Mouse (Mus musculus) limb, embryonic 13.5 days (tissue): ENCODE measurements at regions not wholly inside any gene's neighbourhood (a gene's known extent, or its start where the extent isn't known, plus 50 kb on each side); places are given as distances from the start of the nearest gene placed in this dataset.
"Not testable (repeated sequence)": the region's sequence is repeated elsewhere in the genome, so short reads cannot be mapped to it uniquely, and the experiment has no call there.

ENCODE experiments used
- ATAC-seq: fragments of 200-750 bp; cut with Nextera tagmentation; 2 replicates; pipeline ENCODE4 v1.8.0; 2017; ENCODE audit warnings: low read depth, moderate number of reproducible peaks, moderate TSS enrichment; ENCODE audit not compliant: low FRiP score
- H3K27ac ChIP-seq: fragments of 300-500 bp; sonication (generic); 2 replicates; pipeline ENCODE4 v1.5.1; 2015; ENCODE audit warnings: inconsistent platforms, mild to moderate bottlenecking, moderate library complexity
- H3K27me3 ChIP-seq: fragments of 300-500 bp; sonication (generic); 2 replicates; pipeline ENCODE4 v1.6.1; 2015; ENCODE audit warnings: mild to moderate bottlenecking, inconsistent platforms
- H3K36me3 ChIP-seq: fragments of 300-500 bp; sonication (generic); 2 replicates; pipeline ENCODE4 v1.6.1; 2015; ENCODE audit warnings: inconsistent platforms, mild to moderate bottlenecking, moderate library complexity
- H3K4me1 ChIP-seq: fragments of 300-500 bp; sonication (generic); 2 replicates; pipeline ENCODE4 v1.6.1; 2015; ENCODE audit warnings: inconsistent platforms
- H3K4me2 ChIP-seq: fragments of 300-500 bp; sonication (generic); replicated peaks from 2 replicates; pipeline ENCODE4 v1.6.1; 2015; ENCODE audit warnings: inconsistent platforms, mild to moderate bottlenecking, moderate library complexity
- H3K4me3 ChIP-seq: fragments of 300-500 bp; sonication (generic); 2 replicates; pipeline ENCODE4 v1.5.1; 2015; ENCODE audit warnings: moderate library complexity, mild to moderate bottlenecking, inconsistent platforms
- H3K9ac ChIP-seq: fragments of 300-500 bp; sonication (generic); 2 replicates; pipeline ENCODE4 v1.6.1; 2015; ENCODE audit warnings: mild to moderate bottlenecking, inconsistent platforms
- H3K9me3 ChIP-seq: fragments of 300-500 bp; sonication (generic); 2 replicates; pipeline ENCODE4 v1.6.1; 2016; ENCODE audit warnings: inconsistent platforms
- WGBS: fragments of 180-500 bp; shearing (Covaris S2); methylation state at CpG from one replicate; pipeline ENCODE4 v1.1.7; 2015; 5-methylcytosine and 5-hydroxymethylcytosine counted together

- no peak for ATAC-seq
- H3K36me3 ChIP-seq, result no peaks in the 10 kb centered on the region
- H3K4me1 ChIP-seq, result no peaks in the 10 kb centered on the region
- no peak overlapping the region for H3K4me3 ChIP-seq
- no peak overlapping the region for H3K27ac ChIP-seq
- no peaks in the 10 kb centered on the region for H3K27me3 ChIP-seq
- H3K4me2 ChIP-seq, result no peak overlapping the region
- no peaks in the 10 kb centered on the region for H3K9me3 ChIP-seq
- 70% methylated on average over 2 of the region's 2 CpGs for WGBS
- H3K9ac ChIP-seq, result no peak overlapping the region
Measured at GRCm38 (mm10) chr10:36884198-36884597, 90.1 kb upstream of the Hdac2 start.

- Histone ChIP-seq H3K27ac (0 out of 2 replicates have a peak overlapping the region, but pooled peaks have one; percentile 3), H3K9me3 (no peaks in the 10 kb centered on the region), H3K27me3 (no peaks in the 10 kb centered on the region), H3K4me3 (no peak overlapping the region), H3K4me1 (peaks cover 5% of the 10 kb centered on the region; the same call in 1 of the 2 replicates), H3K9ac (no peak overlapping the region), H3K36me3 (no peaks in the 10 kb centered on the region), H3K4me2 (no peak overlapping the region)
- WGBS, result 61% methylated on average over 6 of the region's 6 CpGs
- ATAC-seq, result no peak
Measured at GRCm38 (mm10) chr10:36897900-36898600, 76.3 kb upstream of the Hdac2 start.

- Histone ChIP-seq H3K4me3 (no peak overlapping the region), H3K9ac (no peak overlapping the region), H3K27ac (no peak overlapping the region), H3K36me3 (no peaks in the 10 kb centered on the region), H3K4me2 (no peak overlapping the region), H3K27me3 (no peaks in the 10 kb centered on the region), H3K9me3 (no peaks in the 10 kb centered on the region), H3K4me1 (no peaks in the 10 kb centered on the region)
- ATAC-seq, result no peak
- WGBS, result 65% methylated on average over 4 of the region's 4 CpGs
Measured at GRCm38 (mm10) chr10:36908861-36909260, 65.5 kb upstream of the Hdac2 start.

GRCm38 (mm10) chr10:36918037-36918436, 56.3 kb upstream of the Hdac2 start:
- not testable (repeated sequence) for ATAC-seq, H3K27ac ChIP-seq
- 68% methylated on average over 2 of the region's 2 CpGs for WGBS

GRCm38 (mm10) chr10:36923756-36924155, 50.6 kb upstream of the Hdac2 start:
- Histone ChIP-seq H3K4me3 (no peak overlapping the region), H3K9ac (no peak overlapping the region)
- whole genome bisulfite sequencing, result 80% methylated on average over 3 of the region's 3 CpGs

More at GRCm38 (mm10) chr10:36918037-36918436, 56.3 kb upstream of the Hdac2 start:
- H3K27me3 ChIP-seq, H3K9me3 ChIP-seq, H3K4me2 ChIP-seq, H3K9ac ChIP-seq, H3K4me3 ChIP-seq, H3K4me1 ChIP-seq, H3K36me3 ChIP-seq: not testable (repeated sequence)

GRCm38 (mm10) chr10:36924161-36924560, 50.2 kb upstream of the Hdac2 start:
- no peak overlapping the region for H3K27ac ChIP-seq
- H3K4me2 ChIP-seq, result no peak overlapping the region
- H3K9me3 ChIP-seq, result no peaks in the 10 kb centered on the region
- H3K9ac ChIP-seq, result no peak overlapping the region
- H3K27me3 ChIP-seq, result no peaks in the 10 kb centered on the region
- H3K4me3 ChIP-seq, result no peak overlapping the region
- no peaks in the 10 kb centered on the region for H3K36me3 ChIP-seq
- no peak for ATAC-seq
- no peaks in the 10 kb centered on the region for H3K4me1 ChIP-seq
- WGBS, result 99% methylated on average over 2 of the region's 2 CpGs

More at GRCm38 (mm10) chr10:36923756-36924155, 50.6 kb upstream of the Hdac2 start:
- no peaks in the 10 kb centered on the region for H3K36me3 ChIP-seq
- H3K4me2 ChIP-seq, result no peak overlapping the region
- no peak overlapping the region for H3K27ac ChIP-seq
- ATAC-seq, result no peak
- H3K27me3 ChIP-seq, result no peaks in the 10 kb centered on the region
- no peaks in the 10 kb centered on the region for H3K4me1 ChIP-seq
- no peaks in the 10 kb centered on the region for H3K9me3 ChIP-seq
